Mouse (Mus musculus) thymus, adult 2 months (tissue): Measurements from ENCODE around the gene Pitpnm2.

Experiments used
- CTCF ChIP-seq: fragments of 200-500 bp; IDR thresholded peaks from 2 replicates; pipeline ENCODE4 v1.5.1; 2012; ENCODE audit warnings: mild to moderate bottlenecking, control low read depth, low read length, moderate library complexity, borderline replicate concordance; ENCODE audit not compliant: control insufficient read depth, poor library complexity, insufficient read depth; ENCODE audit errors: extremely low read depth
- POLR2A ChIP-seq: fragments of 200-500 bp; IDR thresholded peaks from 2 replicates; pipeline ENCODE4 v1.6.1; 2012; ENCODE audit warnings: mild to moderate bottlenecking, low read length, control low read depth, moderate library complexity; ENCODE audit not compliant: control insufficient read depth, poor library complexity, insufficient read depth; ENCODE audit errors: extremely low read depth

DNA sequence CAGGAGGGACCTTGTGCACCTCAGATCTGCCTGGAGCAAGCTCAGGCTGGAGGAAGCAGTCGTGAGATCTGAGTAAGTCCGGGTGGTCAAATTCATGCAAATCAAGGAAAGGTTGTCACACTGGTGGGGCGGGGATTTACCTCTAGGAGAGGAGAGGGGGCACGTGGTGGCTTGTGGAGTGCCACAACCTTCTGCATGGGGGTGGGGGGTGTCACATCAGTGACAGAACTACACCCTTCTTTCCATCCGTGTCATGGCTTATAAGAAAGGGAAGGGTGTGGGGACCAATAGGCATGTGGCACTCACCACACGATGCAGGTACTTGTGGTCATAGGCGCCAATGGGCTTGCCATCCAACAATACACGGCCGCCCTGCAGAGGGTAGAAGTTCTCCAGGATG, 173.8 kb downstream of the Pitpnm2 start:
- TF ChIP-seq CTCF (no peak), POLR2A (no peak)
